Mouse (Mus musculus): Measurements from ENCODE around the gene Zfpm1. TPM values are rescaled to one million over a fixed set of nuclear protein-coding genes. Genes with fewer than 3 reads are reported as not detected.

The Zfpm1 gene
- total RNA-seq, 2 experiments from 2014 or later: 43.7 to 52.2 TPM

DNA sequence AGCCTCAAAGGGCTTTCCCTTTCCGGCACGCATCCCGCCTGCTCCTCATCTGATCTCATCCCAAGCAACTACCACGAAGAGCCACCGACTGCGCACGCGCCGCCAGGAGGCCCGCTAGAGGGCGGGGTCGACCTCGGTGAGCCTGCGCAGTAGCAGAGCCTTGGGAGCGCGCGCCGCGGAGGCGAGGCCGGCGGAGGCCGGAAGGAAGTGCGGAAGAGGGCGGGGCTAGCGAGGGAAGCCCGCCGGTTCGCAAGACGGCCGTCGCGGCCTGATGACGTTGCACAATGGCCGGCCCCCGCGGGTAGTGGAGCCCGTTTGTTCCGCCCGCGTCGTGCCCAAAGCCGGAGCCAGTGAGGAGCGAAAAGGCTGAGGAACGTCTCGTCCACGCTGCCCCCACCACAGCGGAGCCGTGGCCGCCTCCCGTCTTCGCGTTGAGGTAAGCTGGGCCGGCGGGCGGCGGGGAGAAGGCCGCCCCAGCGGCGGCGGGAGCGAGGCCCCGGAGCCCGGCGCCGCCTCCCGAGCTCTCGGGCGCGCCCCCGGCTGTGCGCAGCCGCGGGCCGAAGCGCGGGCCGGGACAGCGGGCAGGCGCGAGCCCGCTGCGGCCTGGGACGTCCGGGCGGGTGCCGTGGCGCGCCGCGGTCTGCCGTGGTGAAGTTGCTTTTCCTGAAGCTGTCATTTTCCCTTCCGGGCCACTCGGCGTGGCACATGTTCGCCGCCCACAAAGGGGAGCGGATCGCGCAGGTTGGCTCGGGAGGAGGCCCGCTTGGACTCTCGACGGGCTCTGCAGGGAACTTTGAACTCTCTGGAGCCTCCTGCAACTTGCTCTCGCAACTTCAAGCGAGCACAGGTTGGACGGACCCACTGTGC lies 94.7 kb downstream of the Zfpm1 start, which contains the start of gene Zc3h18:
Gene Zc3h18 (plus strand): TSS at position 245 of the 867 bp plus-strand sequence.
- peak; percentile 99 for DNase-seq (ENCODE audit: low spot score in 2 of 2)

DNA sequence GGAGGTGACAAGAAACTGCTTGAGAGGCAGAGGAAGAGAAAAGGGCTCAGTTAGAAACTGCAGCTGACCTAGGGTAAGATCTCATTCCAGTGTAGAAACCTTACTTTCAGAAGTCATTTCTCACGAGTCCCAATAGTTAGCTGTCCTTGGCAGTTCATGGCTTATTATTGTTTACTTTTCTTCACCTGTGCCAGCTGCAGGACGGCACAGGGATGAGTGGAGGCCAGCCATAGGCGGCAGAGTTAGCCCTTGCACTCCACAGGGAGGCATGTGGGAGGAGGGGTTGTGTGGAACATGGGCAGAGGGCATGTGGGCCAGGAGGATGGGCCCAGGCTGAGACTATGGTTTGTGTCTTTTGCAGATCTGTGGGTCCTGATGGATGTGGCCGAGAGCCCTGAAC lies 101.1 kb downstream of the Zfpm1 start:
- DNase-seq (ENCODE audit: low spot score in 2 of 2): no peak

Other genes starting within 250 kb of the Zfpm1 start
- 1 to 10 TPM in 1 of 2 experiments, under 1 TPM in 1; 0.41 to 1.3 TPM for gene Trhr2, start 78.6 kb downstream of the Zfpm1 start, total RNA-seq (2021)
- 10 to 100 TPM; 38.8 to 39.5 TPM for gene Zc3h18, start 94.5 kb downstream of the Zfpm1 start, total RNA-seq (2021)
- gene Il17c, start 139.9 kb downstream of the Zfpm1 start, total RNA-seq (2021): not detected
- gene Cyba, start 150.8 kb downstream of the Zfpm1 start, total RNA-seq (2021): 10 to 100 TPM; 10.8 to 11.3 TPM
- 10 to 100 TPM; 18.5 to 22.1 TPM for gene Mvd, start 161.3 kb downstream of the Zfpm1 start, total RNA-seq (2021)
- not detected for gene Snai3, start 178.6 kb downstream of the Zfpm1 start, total RNA-seq (2021)
- gene Rnf166, start 193.9 kb downstream of the Zfpm1 start, total RNA-seq (2021): 10 to 100 TPM; 40.3 to 45.5 TPM
- gene Ctu2, start 194.0 kb downstream of the Zfpm1 start, total RNA-seq (2021): 10 to 100 TPM; 21.1 to 22.3 TPM